Mouse (Mus musculus): ENCODE data around the gene Myl3.

- no peak for TF ChIP-seq CTCF (IDR thresholded peaks at IDR 0.05; ENCODE audit: borderline replicate concordance, insufficient read depth, low read length)
- no peak for TF ChIP-seq POLR2A (IDR thresholded peaks at IDR 0.05; ENCODE audit: low read depth, low read length)
These were observed at the start of gene Myl3 for GRCm38 (mm10) chr9:110741711-110742294.

Measured in embryonic fibroblast, embryonic 13.5 days (primary cell).